In genomic region chr11:60160454-60161114, GRCm38 (mm10) we compare ENCODE assay signal across 9 mouse cellular contexts. TPM values are rescaled to one million over a fixed set of nuclear protein-coding genes. Genes with fewer than 3 reads are reported as not detected.
A peak's percentile ranks its signal among the peaks of the same experiment; 100 is the strongest.
DNase-seq lines count a peak whose midpoint lies in the region; ATAC-seq and TF ChIP-seq lines count a peak whose summit lies in the region.
"Had no signal": no experiment of that assay in that cellular context is flagged by ENCODE, and none has a peak within 500 bp of the region (broad histone marks: within the 10 kb centered on the region; RNA-seq: fewer than 3 reads in every experiment).

No protein-coding gene starts in this region.

- peaks cover 51% of the 10 kb centered on the region for H3K4me1 ChIP-seq in embryonic facial prominence, embryonic 12.5 days
- H3K4me1 ChIP-seq in embryonic facial prominence, embryonic 10.5 days = peaks cover 56% of the 10 kb centered on the region
- H3K4me1 ChIP-seq in lung, postnatal 0 days (ENCODE audit: insufficient read depth, low read depth, low read length) = peaks cover 14% of the 10 kb centered on the region; the same call in 1 of the 2 replicates
- peaks cover 10% of the 10 kb centered on the region for H3K4me1 ChIP-seq in lung, adult 2 months (ENCODE audit: control insufficient read depth, insufficient read depth, low read length)
- H3K4me1 ChIP-seq in liver, embryonic 15.5 days (replicated peaks) = peaks cover 68% of the 10 kb centered on the region
- H3K4me1 ChIP-seq in intestine, embryonic 16.5 days (ENCODE audit: control insufficient read depth, insufficient read depth, low read length) = peaks cover 20% of the 10 kb centered on the region

- no peaks in the 10 kb centered on the region for H3K27me3 ChIP-seq in embryonic facial prominence, embryonic 12.5 days
- no peaks in the 10 kb centered on the region for H3K27me3 ChIP-seq in embryonic facial prominence, embryonic 10.5 days (replicated peaks; ENCODE audit: low read depth, poor library complexity, severe bottlenecking)
- H3K27me3 ChIP-seq in lung, postnatal 0 days (replicated peaks; ENCODE audit: insufficient read depth, low read length) = no peaks in the 10 kb centered on the region
- H3K27me3 ChIP-seq in liver, embryonic 15.5 days = no peaks in the 10 kb centered on the region
- H3K27me3 ChIP-seq in intestine, embryonic 16.5 days (replicated peaks; ENCODE audit: control insufficient read depth, insufficient read depth, low read length) = no peaks in the 10 kb centered on the region

- TF ChIP-seq EP300 in lung, postnatal 0 days (IDR thresholded peaks at IDR 0.05) = no peak

- peak overlapping the region; percentile 12; the same call in 1 of the 2 replicates for H3K9ac ChIP-seq in embryonic facial prominence, embryonic 12.5 days
- H3K9ac ChIP-seq in lung, postnatal 0 days (replicated peaks; ENCODE audit: low read depth) = no peak overlapping the region
- no peak overlapping the region for H3K9ac ChIP-seq in liver, embryonic 15.5 days
- H3K9ac ChIP-seq in intestine, embryonic 16.5 days (ENCODE audit: low read depth, low read length) = no peak overlapping the region

- TF ChIP-seq CTCF in lung, postnatal 0 days (IDR thresholded peaks at IDR 0.05) = no peak
- TF ChIP-seq CTCF in lung, adult 2 months (IDR thresholded peaks at IDR 0.05; ENCODE audit: insufficient read depth, low read length) = no peak

- no peak overlapping the region for H3K4me2 ChIP-seq in embryonic facial prominence, embryonic 12.5 days (replicated peaks)
- no peak overlapping the region for H3K4me2 ChIP-seq in lung, postnatal 0 days (replicated peaks; ENCODE audit: low read depth, low read length)
- peak overlapping the region; percentile 42; the same call in 1 of the 2 replicates for H3K4me2 ChIP-seq in liver, embryonic 15.5 days
- H3K4me2 ChIP-seq in intestine, embryonic 16.5 days (ENCODE audit: low read depth, low read length) = no peak overlapping the region

- 0 out of 2 replicates have a peak, but pooled peaks have one; percentile 19 for ATAC-seq in embryonic facial prominence, embryonic 12.5 days (ENCODE audit: insufficient number of reproducible peaks, insufficient read depth, low FRiP score, low TSS enrichment)
- peak; percentile 41 for ATAC-seq in lung, postnatal 0 days
- 0 out of 2 replicates have a peak, but pooled peaks have one; percentile 24 for ATAC-seq in liver, embryonic 15.5 days (ENCODE audit: insufficient read depth)
- no peak for ATAC-seq in intestine, embryonic 16.5 days

- no peaks in the 10 kb centered on the region for H3K9me3 ChIP-seq in embryonic facial prominence, embryonic 12.5 days
- no peaks in the 10 kb centered on the region for H3K9me3 ChIP-seq in embryonic facial prominence, embryonic 10.5 days
- no peaks in the 10 kb centered on the region for H3K9me3 ChIP-seq in lung, postnatal 0 days (ENCODE audit: low read length)
- H3K9me3 ChIP-seq in liver, embryonic 15.5 days (replicated peaks) = no peaks in the 10 kb centered on the region
- no peaks in the 10 kb centered on the region for H3K9me3 ChIP-seq in intestine, embryonic 16.5 days (ENCODE audit: control insufficient read depth, low read length)

- WGBS in embryonic facial prominence, embryonic 12.5 days = 58% methylated on average over 3 of the region's 3 CpGs
- 72% methylated on average over 3 of the region's 3 CpGs for WGBS in embryonic facial prominence, embryonic 10.5 days
- 54% methylated on average over 3 of the region's 3 CpGs for WGBS in lung, postnatal 0 days
- WGBS in lung, adult 2 months = 43% methylated on average over 3 of the region's 3 CpGs
- 46% methylated on average over 3 of the region's 3 CpGs for WGBS in liver, embryonic 15.5 days (ENCODE audit: insufficient replicate concordance)
- WGBS in intestine, embryonic 16.5 days = 55% methylated on average over 3 of the region's 3 CpGs

- no peak overlapping the region for H3K4me3 ChIP-seq in embryonic facial prominence, embryonic 12.5 days
- H3K4me3 ChIP-seq in embryonic facial prominence, embryonic 10.5 days = no peak overlapping the region
- no peak overlapping the region for H3K4me3 ChIP-seq in lung, postnatal 0 days (ENCODE audit: low read depth, low read length)
- H3K4me3 ChIP-seq in lung, adult 2 months (replicated peaks; ENCODE audit: extremely low read depth, low read depth, low read length) = no peak overlapping the region
- H3K4me3 ChIP-seq in liver, embryonic 15.5 days (replicated peaks) = no peak overlapping the region
- H3K4me3 ChIP-seq in intestine, embryonic 16.5 days (ENCODE audit: low read length) = no peak overlapping the region

- no peak for TF ChIP-seq POLR2A in lung, adult 2 months (IDR thresholded peaks at IDR 0.05; ENCODE audit: borderline replicate concordance, extremely low read depth, low read depth, low read length)

- peaks cover 9% of the 10 kb centered on the region for H3K36me3 ChIP-seq in embryonic facial prominence, embryonic 12.5 days
- H3K36me3 ChIP-seq in embryonic facial prominence, embryonic 10.5 days (replicated peaks) = peaks cover 92% of the 10 kb centered on the region
- no peaks in the 10 kb centered on the region for H3K36me3 ChIP-seq in lung, postnatal 0 days (ENCODE audit: insufficient read depth, low read length)
- H3K36me3 ChIP-seq in liver, embryonic 15.5 days (replicated peaks) = 0 out of 2 replicates have a peak, but pooled peaks cover 3% of the 10 kb centered on the region
- no peaks in the 10 kb centered on the region for H3K36me3 ChIP-seq in intestine, embryonic 16.5 days (ENCODE audit: control insufficient read depth, insufficient read depth, low read length)

- no peak overlapping the region for H3K27ac ChIP-seq in embryonic facial prominence, embryonic 12.5 days
- H3K27ac ChIP-seq in embryonic facial prominence, embryonic 10.5 days (replicated peaks) = no peak overlapping the region
- H3K27ac ChIP-seq in lung, postnatal 0 days (ENCODE audit: low read length) = no peak overlapping the region; the same call in 1 of the 2 replicates
- peak overlapping the region; percentile 35; the same call in 1 of the 2 replicates for H3K27ac ChIP-seq in liver, embryonic 15.5 days (replicated peaks)
- no peak overlapping the region for H3K27ac ChIP-seq in intestine, embryonic 16.5 days (ENCODE audit: low read length)

- DNase-seq in embryonic facial prominence, embryonic 10.5 days (ENCODE audit: low spot score) = no peak
- no peak for DNase-seq in lung, postnatal 0 days (ENCODE audit: low spot score)
- DNase-seq in lung, adult 2 months = no peak
- DNase-seq in thymus, postnatal 10 days (ENCODE audit: low spot score in 2 of 2) = peak; percentile 47 to 52
- no peak for DNase-seq in gastrocnemius, postnatal 10 days
- DNase-seq: left cerebral cortex, postnatal 4 days had no signal

RNA-seq across cellular contexts. Expression of gene Rai1, which starts 55.8 kb away (rescaled TPM):
- 35.6 and 36.4 TPM in 2 replicates for polyA plus RNA-seq in embryonic facial prominence, embryonic 12.5 days (2016; fragmentation: Nextera tagmentation; extraction: Ambion mirVana)
- polyA plus RNA-seq in embryonic facial prominence, embryonic 10.5 days (2016; fragmentation: Nextera tagmentation; extraction: Ambion mirVana) = 31.0 and 33.8 TPM in 2 replicates
- polyA plus RNA-seq in lung, postnatal 0 days (2015; fragmentation: Nextera tagmentation; extraction: Ambion mirVana) = 13.5 and 16.2 TPM in 2 replicates
- 46.4 and 47.3 TPM in 2 replicates for polyA plus RNA-seq in lung, adult 2 months (2012; rRNA removed)
- 3.8 and 4.6 TPM in 2 replicates for polyA plus RNA-seq in liver, embryonic 15.5 days (2015; fragmentation: Nextera tagmentation; extraction: Ambion mirVana)
- 12.4 and 12.5 TPM in 2 replicates for polyA plus RNA-seq in intestine, embryonic 16.5 days (2015; fragmentation: Nextera tagmentation; extraction: Ambion mirVana)
- 10 to 100 TPM; 27.7 to 37.6 TPM for total RNA-seq in gastrocnemius, postnatal 10 days (2021)

Comparison
In these comparisons a context has a peak if more than half of its experiments do, and no peak if none do; other contexts are left out.
1. DNase-seq: peak in thymus, postnatal 10 days (2 of 2); none in embryonic facial prominence, embryonic 10.5 days (single experiment), lung, postnatal 0 days (single experiment), lung, adult 2 months (single experiment) and gastrocnemius, postnatal 10 days (single experiment).